Mouse (Mus musculus): ENCODE data around the gene Itpkc. TPM values are rescaled to one million over a fixed set of nuclear protein-coding genes. Genes with fewer than 3 reads are reported as not detected.

Itpkc gene
- polyA plus RNA-seq, 1 experiment from 2014 or later, result 7.1 TPM

DNA sequence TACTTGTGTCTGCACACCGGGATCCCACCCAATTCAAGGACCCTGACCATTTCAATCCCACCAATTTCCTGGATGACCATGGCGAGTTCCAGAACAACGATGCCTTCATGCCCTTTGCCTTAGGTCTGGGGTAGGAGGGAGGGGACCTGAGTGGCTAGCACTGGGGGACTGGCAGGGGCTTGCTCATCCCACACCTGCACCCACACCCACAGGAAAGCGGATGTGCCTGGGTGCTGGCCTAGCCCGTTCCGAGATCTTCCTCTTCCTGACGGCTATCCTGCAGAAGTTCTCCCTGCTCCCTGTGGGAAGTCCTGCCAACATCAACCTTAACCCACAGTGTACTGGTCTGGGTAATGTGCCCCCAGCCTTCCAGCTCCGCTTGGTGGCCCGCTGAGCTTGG is 70.3 kb downstream of the Itpkc start:
- no peak overlapping the region for H3K9ac ChIP-seq (replicated peaks)
- H3K4me3 ChIP-seq, result no peak overlapping the region
- WGBS, result 93% methylated on average over 9 of the region's 9 CpGs
- no peaks in the 10 kb centered on the region for H3K27me3 ChIP-seq
- H3K9me3 ChIP-seq, result no peaks in the 10 kb centered on the region
- H3K36me3 ChIP-seq, result peaks cover 31% of the 10 kb centered on the region
- no peak overlapping the region for H3K4me2 ChIP-seq (replicated peaks)
- H3K27ac ChIP-seq (replicated peaks), result no peak overlapping the region
- H3K4me1 ChIP-seq, result peaks cover 37% of the 10 kb centered on the region
- no peak for ATAC-seq (replicated peaks)

MicroRNAs within 50 kb of the gene (microRNA counts, 519-probe panel; counts per million panel counts)
- microRNA mmu-miR-1191, result not detected

Small RNA genes within 50 kb of the gene (microRNA-seq; reads per million reads assigned to microRNA genes)
- 5.9 reads per million, percentile 20 among the genes with 10 or more reads in this experiment for gene Mir1191
- 0.88 reads per million for gene Mir3101

Other genes starting within 250 kb of the Itpkc start
- not detected in 2 replicates for gene Cyp2a12, start 199.6 kb downstream of the Itpkc start, polyA plus RNA-seq (2015; fragmentation: Nextera tagmentation; extraction: Ambion mirVana)
- not detected in 2 replicates for gene Cyp2f2, start 108.8 kb downstream of the Itpkc start, polyA plus RNA-seq (2015; fragmentation: Nextera tagmentation; extraction: Ambion mirVana)
- 0.27 TPM in 2 replicates for gene Cyp2t4, start 74.9 kb downstream of the Itpkc start, polyA plus RNA-seq (2015; fragmentation: Nextera tagmentation; extraction: Ambion mirVana)
- gene Egln2, start 61.9 kb downstream of the Itpkc start, polyA plus RNA-seq (2015; fragmentation: Nextera tagmentation; extraction: Ambion mirVana), result 107 and 109 TPM in 2 replicates
- 79.0 and 86.9 TPM in 2 replicates for gene Rab4b, start 49.8 kb downstream of the Itpkc start, polyA plus RNA-seq (2015; fragmentation: Nextera tagmentation; extraction: Ambion mirVana)
- not detected in 2 replicates for gene Gm21983, start 47.6 kb downstream of the Itpkc start, polyA plus RNA-seq (2015; fragmentation: Nextera tagmentation; extraction: Ambion mirVana)
- 9.4 and 14.8 TPM in 2 replicates for gene Mia, start 47.5 kb downstream of the Itpkc start, polyA plus RNA-seq (2015; fragmentation: Nextera tagmentation; extraction: Ambion mirVana)
- 3.6 and 3.9 TPM in 2 replicates for gene BC024978, start 32.9 kb downstream of the Itpkc start, polyA plus RNA-seq (2015; fragmentation: Nextera tagmentation; extraction: Ambion mirVana)
- 228 and 236 TPM in 2 replicates for gene Snrpa, start 32.4 kb downstream of the Itpkc start, polyA plus RNA-seq (2015; fragmentation: Nextera tagmentation; extraction: Ambion mirVana)
- 26.1 and 27.8 TPM in 2 replicates for gene Coq8b, start 4.4 kb upstream of the Itpkc start, polyA plus RNA-seq (2015; fragmentation: Nextera tagmentation; extraction: Ambion mirVana)
- 47.2 and 49.0 TPM in 2 replicates for gene Numbl, start 29.8 kb upstream of the Itpkc start, polyA plus RNA-seq (2015; fragmentation: Nextera tagmentation; extraction: Ambion mirVana)
- 13.3 and 15.0 TPM in 2 replicates for gene Ltbp4, start 109.0 kb upstream of the Itpkc start, polyA plus RNA-seq (2015; fragmentation: Nextera tagmentation; extraction: Ambion mirVana)
- 90.2 and 91.5 TPM in 2 replicates for gene Shkbp1, start 127.4 kb upstream of the Itpkc start, polyA plus RNA-seq (2015; fragmentation: Nextera tagmentation; extraction: Ambion mirVana)
- gene Gm20479, start 128.8 kb upstream of the Itpkc start, polyA plus RNA-seq (2015; fragmentation: Nextera tagmentation; extraction: Ambion mirVana), result 0.46 TPM in 1 of 2 replicates, not detected in the other
- 2.0 and 2.2 TPM in 2 replicates for gene Sptbn4, start 219.0 kb upstream of the Itpkc start, polyA plus RNA-seq (2015; fragmentation: Nextera tagmentation; extraction: Ambion mirVana)
- 15.8 and 17.1 TPM in 2 replicates for gene Blvrb, start 219.3 kb upstream of the Itpkc start, polyA plus RNA-seq (2015; fragmentation: Nextera tagmentation; extraction: Ambion mirVana)
- gene Sertad3, start 245.1 kb upstream of the Itpkc start, polyA plus RNA-seq (2015; fragmentation: Nextera tagmentation; extraction: Ambion mirVana), result 13.8 and 14.3 TPM in 2 replicates

All from forebrain, embryonic 15.5 days (tissue).